Mouse (Mus musculus): ENCODE data around the gene Dsn1. TPM values are rescaled to one million over a fixed set of nuclear protein-coding genes. Genes with fewer than 3 reads are reported as not detected.

The Dsn1 gene
- polyA plus RNA-seq, 1 experiment from 2014 or later = 31.6 TPM

DNA sequence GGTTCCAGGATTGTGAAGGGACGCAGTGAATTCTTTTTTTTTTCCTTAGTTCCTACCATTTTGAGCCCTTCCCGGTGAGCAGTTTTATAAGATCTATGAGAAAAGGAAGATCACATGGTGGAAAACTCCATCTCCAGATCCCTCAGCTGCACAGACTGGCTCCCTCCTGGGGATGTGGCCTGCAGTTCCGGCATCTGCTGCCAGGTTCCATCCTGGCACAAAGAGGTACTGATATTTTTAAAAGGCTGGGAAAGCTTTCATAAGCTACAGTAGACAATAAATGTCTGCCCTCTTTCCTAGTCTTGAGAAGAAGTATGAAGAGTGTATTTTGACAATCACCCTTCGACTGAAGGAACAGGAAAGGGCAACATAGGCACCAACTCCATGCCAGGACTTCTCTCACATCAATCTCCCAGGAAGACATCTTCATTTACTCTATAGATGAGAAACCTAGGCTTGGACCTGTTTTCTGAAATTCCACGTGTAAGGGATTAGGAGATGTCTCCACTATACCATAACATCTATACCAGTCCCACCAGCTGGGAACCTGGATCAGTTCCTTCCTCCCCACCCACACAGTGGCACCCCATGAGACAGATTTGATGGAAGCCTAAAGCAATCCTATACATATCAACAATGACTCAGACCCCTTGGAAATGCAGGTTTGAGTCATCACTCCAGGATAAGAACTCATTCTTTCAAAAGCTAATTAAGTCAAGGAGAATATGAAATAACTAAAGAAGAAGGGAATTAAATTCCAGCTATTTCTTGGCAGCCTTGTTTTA is 33.4 kb downstream of the Dsn1 start:
- H3K36me3 ChIP-seq (ENCODE audit: control insufficient read depth, insufficient read depth, low read length) = no peaks in the 10 kb centered on the region
- H3K27me3 ChIP-seq (replicated peaks; ENCODE audit: control insufficient read depth, insufficient read depth, low read length) = no peaks in the 10 kb centered on the region
- ATAC-seq (replicated peaks; ENCODE audit: low FRiP score, low TSS enrichment, low read depth) = no peak
- no peak for DNase-seq (ENCODE audit: low spot score)
- H3K9ac ChIP-seq (ENCODE audit: low read length) = no peak overlapping the region
- H3K4me3 ChIP-seq (ENCODE audit: low read depth, low read length) = no peak overlapping the region
- H3K4me1 ChIP-seq (replicated peaks; ENCODE audit: control insufficient read depth, insufficient read depth, low read length) = no peaks in the 10 kb centered on the region
- H3K9me3 ChIP-seq (ENCODE audit: control insufficient read depth, low read length) = no peaks in the 10 kb centered on the region
- H3K27ac ChIP-seq (ENCODE audit: low read depth) = no peak overlapping the region
- 89% methylated on average over 5 of the region's 5 CpGs for WGBS
- H3K4me2 ChIP-seq (ENCODE audit: low read length) = no peak overlapping the region

DNA sequence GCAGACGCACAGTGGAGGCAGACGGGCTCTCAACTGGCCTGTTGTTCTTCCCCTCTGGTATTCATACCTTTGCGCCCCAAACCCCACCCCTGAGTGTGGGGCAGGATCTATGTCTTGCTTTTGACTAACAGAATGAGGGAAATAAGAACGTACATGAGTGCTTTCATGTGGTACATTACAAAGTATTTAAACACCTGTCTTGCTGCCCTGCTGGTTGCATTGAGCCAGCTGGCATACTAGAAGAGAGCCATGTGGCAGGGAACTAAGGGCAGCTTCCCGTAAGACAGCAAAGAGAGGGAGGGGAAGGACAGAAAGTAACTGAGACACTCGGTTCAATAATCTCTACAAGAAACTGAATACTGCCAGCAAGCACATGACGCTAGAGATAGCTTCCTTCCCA is 36.7 kb downstream of the Dsn1 start:
- Histone ChIP-seq H3K36me3 (ENCODE audit: control insufficient read depth, insufficient read depth, low read length) (no peaks in the 10 kb centered on the region), H3K4me2 (ENCODE audit: low read length) (no peak overlapping the region), H3K27ac (ENCODE audit: low read depth) (no peak overlapping the region), H3K27me3 (replicated peaks; ENCODE audit: control insufficient read depth, insufficient read depth, low read length) (no peaks in the 10 kb centered on the region), H3K4me1 (replicated peaks; ENCODE audit: control insufficient read depth, insufficient read depth, low read length) (no peaks in the 10 kb centered on the region), H3K9me3 (ENCODE audit: control insufficient read depth, low read length) (no peaks in the 10 kb centered on the region), H3K4me3 (ENCODE audit: low read depth, low read length) (no peak overlapping the region), H3K9ac (ENCODE audit: low read length) (no peak overlapping the region)
- WGBS = 76% methylated on average over 7 of the region's 7 CpGs
- DNase-seq (ENCODE audit: low spot score) = no peak
- ATAC-seq (replicated peaks; ENCODE audit: low FRiP score, low TSS enrichment, low read depth) = no peak

DNA sequence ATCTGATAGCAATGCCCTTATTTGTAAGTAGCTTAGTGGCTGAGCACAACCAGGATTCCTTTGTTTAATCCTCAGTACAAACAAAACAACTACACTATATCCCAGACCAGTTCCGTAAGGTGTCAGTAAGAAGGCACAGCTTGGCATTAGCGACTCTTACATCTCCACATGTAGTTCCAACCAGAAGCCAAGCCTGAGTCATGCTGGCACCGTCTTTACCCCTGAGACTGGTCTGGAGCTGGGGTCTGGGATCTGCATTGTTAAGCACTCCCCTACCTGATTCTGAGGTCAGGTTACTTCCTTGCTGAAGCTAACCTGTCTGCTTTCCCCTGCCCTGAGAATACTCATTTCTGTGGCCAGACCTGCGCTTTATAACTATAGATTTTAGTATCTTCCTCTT is 38.5 kb downstream of the Dsn1 start:
- no peak for DNase-seq (ENCODE audit: low spot score)
- Histone ChIP-seq H3K4me2 (ENCODE audit: low read length) (no peak overlapping the region), H3K9ac (ENCODE audit: low read length) (no peak overlapping the region), H3K4me3 (ENCODE audit: low read depth, low read length) (no peak overlapping the region), H3K4me1 (replicated peaks; ENCODE audit: control insufficient read depth, insufficient read depth, low read length) (no peaks in the 10 kb centered on the region), H3K9me3 (ENCODE audit: control insufficient read depth, low read length) (no peaks in the 10 kb centered on the region), H3K36me3 (ENCODE audit: control insufficient read depth, insufficient read depth, low read length) (no peaks in the 10 kb centered on the region), H3K27ac (ENCODE audit: low read depth) (no peak overlapping the region), H3K27me3 (replicated peaks; ENCODE audit: control insufficient read depth, insufficient read depth, low read length) (no peaks in the 10 kb centered on the region)
- no peak for ATAC-seq (replicated peaks; ENCODE audit: low FRiP score, low TSS enrichment, low read depth)
- WGBS = 73% methylated on average over 4 of the region's 4 CpGs

DNA sequence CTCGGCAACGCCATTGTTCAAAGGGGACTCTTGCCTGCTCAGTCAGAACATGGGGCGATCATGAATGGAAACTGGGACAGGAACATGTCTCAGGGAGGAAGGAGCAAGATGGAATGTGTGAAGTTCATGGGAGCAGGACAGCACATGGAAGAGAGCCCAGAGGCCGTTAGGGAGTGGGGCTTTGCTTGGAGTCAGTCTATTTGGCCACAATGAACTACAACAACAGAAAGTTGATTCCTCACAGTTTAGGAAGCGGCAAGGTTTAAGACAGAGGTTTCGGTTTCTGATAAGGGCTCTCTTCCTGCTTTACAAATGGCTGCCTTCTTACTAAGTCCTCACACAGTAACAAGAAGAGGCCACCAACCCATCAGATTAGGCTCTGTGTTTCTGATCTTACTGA is 39.6 kb downstream of the Dsn1 start:
- H3K36me3 ChIP-seq (ENCODE audit: control insufficient read depth, insufficient read depth, low read length) = no peaks in the 10 kb centered on the region
- H3K4me2 ChIP-seq (ENCODE audit: low read length) = no peak overlapping the region
- WGBS = 84% methylated on average over 6 of the region's 6 CpGs
- H3K4me1 ChIP-seq (replicated peaks; ENCODE audit: control insufficient read depth, insufficient read depth, low read length) = no peaks in the 10 kb centered on the region
- no peaks in the 10 kb centered on the region for H3K9me3 ChIP-seq (ENCODE audit: control insufficient read depth, low read length)
- no peaks in the 10 kb centered on the region for H3K27me3 ChIP-seq (replicated peaks; ENCODE audit: control insufficient read depth, insufficient read depth, low read length)
- H3K4me3 ChIP-seq (ENCODE audit: low read depth, low read length) = no peak overlapping the region
- H3K27ac ChIP-seq (ENCODE audit: low read depth) = no peak overlapping the region
- DNase-seq (ENCODE audit: low spot score) = no peak
- no peak overlapping the region for H3K9ac ChIP-seq (ENCODE audit: low read length)
- no peak for ATAC-seq (replicated peaks; ENCODE audit: low FRiP score, low TSS enrichment, low read depth)

DNA sequence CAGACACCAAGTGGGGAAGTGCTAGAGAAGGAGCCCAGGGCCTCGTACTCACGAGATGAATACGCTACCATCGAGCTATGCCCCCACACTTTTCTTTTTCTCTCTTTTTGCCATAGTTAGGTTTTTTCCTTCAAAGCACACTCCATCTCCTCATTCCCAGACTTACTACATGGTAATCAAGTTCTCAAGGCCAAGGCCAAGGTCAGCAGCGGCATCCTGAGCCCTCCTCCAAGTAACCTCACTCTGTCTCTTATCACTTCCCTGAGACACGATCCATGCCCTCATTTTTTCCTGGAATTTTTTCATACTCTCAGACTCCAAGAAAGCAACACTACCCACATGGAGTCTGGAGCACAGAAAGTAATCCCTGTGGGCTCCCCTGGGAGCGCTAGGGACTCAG is 43.1 kb downstream of the Dsn1 start:
- Histone ChIP-seq H3K27me3 (replicated peaks; ENCODE audit: control insufficient read depth, insufficient read depth, low read length) (no peaks in the 10 kb centered on the region), H3K4me3 (ENCODE audit: low read depth, low read length) (no peak overlapping the region), H3K27ac (ENCODE audit: low read depth) (no peak overlapping the region), H3K9me3 (ENCODE audit: control insufficient read depth, low read length) (no peaks in the 10 kb centered on the region), H3K36me3 (ENCODE audit: control insufficient read depth, insufficient read depth, low read length) (no peaks in the 10 kb centered on the region), H3K4me1 (replicated peaks; ENCODE audit: control insufficient read depth, insufficient read depth, low read length) (no peaks in the 10 kb centered on the region), H3K9ac (ENCODE audit: low read length) (no peak overlapping the region), H3K4me2 (ENCODE audit: low read length) (no peak overlapping the region)
- ATAC-seq (replicated peaks; ENCODE audit: low FRiP score, low TSS enrichment, low read depth) (no peak), DNase-seq (ENCODE audit: low spot score) (no peak)
- WGBS = 85% methylated on average over 7 of the region's 7 CpGs

DNA sequence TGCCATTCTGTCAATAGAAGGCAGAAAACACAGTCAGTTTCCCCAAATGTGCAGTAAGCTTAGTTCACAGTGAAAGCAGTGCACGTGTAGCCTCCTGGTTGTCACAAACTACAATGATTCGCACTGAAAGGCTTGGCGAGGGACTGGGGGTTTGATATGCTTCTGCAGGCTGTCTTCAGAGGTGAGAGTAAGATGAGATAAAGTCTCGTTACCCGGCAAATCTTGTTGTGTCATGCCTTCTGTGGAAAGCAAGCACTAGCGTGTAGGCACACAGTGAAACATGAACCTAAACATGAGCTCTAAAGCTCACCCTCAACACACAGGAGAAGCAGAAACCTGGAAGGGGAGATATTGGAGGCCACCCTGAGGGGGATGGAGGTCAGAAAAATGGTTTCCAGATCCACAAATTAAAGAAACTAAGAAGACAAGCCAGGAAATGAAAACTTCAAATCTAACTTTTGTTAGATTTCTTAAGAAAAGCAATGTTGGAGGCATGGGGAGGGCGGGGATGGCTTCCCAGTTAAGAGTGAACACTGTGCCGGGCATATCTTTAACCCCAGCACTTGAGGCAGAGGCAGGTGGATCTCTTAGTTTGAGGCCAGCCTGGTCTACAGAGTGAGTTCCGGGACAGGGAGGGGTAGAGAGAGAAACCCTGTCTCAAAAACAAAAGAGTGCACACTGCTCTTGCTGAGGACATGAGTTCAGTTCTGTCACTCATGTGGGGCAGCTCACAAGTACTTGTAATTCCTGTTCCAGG is 48.3 kb downstream of the Dsn1 start:
- Histone ChIP-seq H3K27ac (ENCODE audit: low read depth) (no peak overlapping the region), H3K4me3 (ENCODE audit: low read depth, low read length) (no peak overlapping the region), H3K4me1 (replicated peaks; ENCODE audit: control insufficient read depth, insufficient read depth, low read length) (no peaks in the 10 kb centered on the region), H3K4me2 (ENCODE audit: low read length) (no peak overlapping the region), H3K36me3 (ENCODE audit: control insufficient read depth, insufficient read depth, low read length) (no peaks in the 10 kb centered on the region), H3K9ac (ENCODE audit: low read length) (no peak overlapping the region), H3K9me3 (ENCODE audit: control insufficient read depth, low read length) (no peaks in the 10 kb centered on the region), H3K27me3 (replicated peaks; ENCODE audit: control insufficient read depth, insufficient read depth, low read length) (no peaks in the 10 kb centered on the region)
- no peak for ATAC-seq (replicated peaks; ENCODE audit: low FRiP score, low TSS enrichment, low read depth)
- DNase-seq (ENCODE audit: low spot score) = no peak
- WGBS = 93% methylated on average over 9 of the region's 9 CpGs

DNA sequence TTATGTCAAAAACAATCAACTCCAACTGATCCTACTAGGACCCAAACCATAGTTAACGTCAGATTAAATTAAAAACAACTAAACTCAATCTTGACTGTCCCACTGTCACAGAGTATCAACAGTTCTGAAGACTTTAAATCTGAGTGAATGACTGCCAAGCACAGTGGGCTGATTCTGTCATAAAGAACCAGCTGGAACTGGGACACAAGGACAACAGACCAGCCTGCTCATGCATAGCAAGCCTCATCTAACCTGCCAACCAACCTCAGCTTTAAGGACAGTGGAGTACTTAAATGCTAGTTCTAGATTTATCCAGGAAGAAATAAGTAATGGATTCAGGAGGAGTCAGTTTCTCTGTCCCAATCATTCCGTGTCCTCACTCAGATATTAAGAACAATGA is 49.9 kb downstream of the Dsn1 start:
- H3K27me3 ChIP-seq (replicated peaks; ENCODE audit: control insufficient read depth, insufficient read depth, low read length) = no peaks in the 10 kb centered on the region
- H3K4me1 ChIP-seq (replicated peaks; ENCODE audit: control insufficient read depth, insufficient read depth, low read length) = no peaks in the 10 kb centered on the region
- 97% methylated on average over 2 of the region's 2 CpGs for WGBS
- ATAC-seq (replicated peaks; ENCODE audit: low FRiP score, low TSS enrichment, low read depth) = no peak
- no peak overlapping the region for H3K27ac ChIP-seq (ENCODE audit: low read depth)
- H3K9ac ChIP-seq (ENCODE audit: low read length) = no peak overlapping the region
- no peak overlapping the region for H3K4me3 ChIP-seq (ENCODE audit: low read depth, low read length)
- H3K9me3 ChIP-seq (ENCODE audit: control insufficient read depth, low read length) = no peaks in the 10 kb centered on the region
- no peaks in the 10 kb centered on the region for H3K36me3 ChIP-seq (ENCODE audit: control insufficient read depth, insufficient read depth, low read length)
- no peak overlapping the region for H3K4me2 ChIP-seq (ENCODE audit: low read length)
- DNase-seq (ENCODE audit: low spot score) = no peak

DNA sequence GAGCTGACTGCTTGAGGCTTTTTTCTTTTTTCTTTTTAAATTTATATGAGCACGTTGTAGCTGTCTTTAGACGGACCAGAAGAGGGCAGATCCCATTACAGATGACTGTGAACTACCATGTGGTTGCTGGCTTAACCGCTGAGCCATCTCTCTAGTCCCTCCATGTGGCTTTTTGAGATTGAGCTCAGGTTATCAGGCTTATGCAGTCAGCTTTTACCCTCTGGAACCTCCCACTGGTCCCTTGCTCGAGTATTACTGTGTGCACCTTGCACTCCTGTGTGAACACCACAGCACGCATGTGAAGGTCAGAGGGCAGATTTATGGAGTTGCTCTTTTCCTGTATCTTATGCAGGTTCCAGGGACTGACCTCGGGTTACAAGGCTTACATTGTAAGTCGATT is 50.6 kb downstream of the Dsn1 start:
- WGBS = 78% methylated on average over 7 of the region's 7 CpGs

DNA sequence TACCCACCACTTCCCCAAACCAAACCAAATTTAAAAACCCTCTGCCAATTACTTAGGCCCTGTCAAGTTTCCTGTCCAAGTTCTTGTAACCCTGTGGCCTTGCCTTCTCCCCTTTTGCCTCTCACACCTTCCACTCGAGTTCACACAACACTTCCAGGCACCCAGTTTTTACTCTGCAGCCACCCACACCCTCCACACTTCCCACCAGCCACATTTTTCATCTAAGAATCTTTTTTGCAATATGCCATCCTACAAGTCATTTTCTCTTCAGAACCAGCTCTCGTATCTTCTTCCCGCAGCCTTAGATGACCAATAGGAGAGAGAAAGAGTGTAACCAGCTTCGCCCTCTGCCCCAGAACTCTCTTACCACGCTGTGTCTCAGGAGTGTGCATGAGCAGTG is 52.5 kb downstream of the Dsn1 start:
- Histone ChIP-seq H3K27ac (ENCODE audit: low read depth) (no peak overlapping the region), H3K9me3 (ENCODE audit: control insufficient read depth, low read length) (no peaks in the 10 kb centered on the region), H3K27me3 (replicated peaks; ENCODE audit: control insufficient read depth, insufficient read depth, low read length) (no peaks in the 10 kb centered on the region), H3K4me1 (replicated peaks; ENCODE audit: control insufficient read depth, insufficient read depth, low read length) (no peaks in the 10 kb centered on the region), H3K4me3 (ENCODE audit: low read depth, low read length) (no peak overlapping the region), H3K9ac (ENCODE audit: low read length) (no peak overlapping the region), H3K36me3 (ENCODE audit: control insufficient read depth, insufficient read depth, low read length) (no peaks in the 10 kb centered on the region), H3K4me2 (ENCODE audit: low read length) (no peak overlapping the region)
- WGBS = 87% methylated on average over 5 of the region's 5 CpGs
- no peak for ATAC-seq (replicated peaks; ENCODE audit: low FRiP score, low TSS enrichment, low read depth)
- DNase-seq (ENCODE audit: low spot score) = no peak

More for the DNA sequence above, 50.6 kb downstream of the Dsn1 start:
- ATAC-seq (replicated peaks; ENCODE audit: low FRiP score, low TSS enrichment, low read depth) (no peak), DNase-seq (ENCODE audit: low spot score) (no peak)
- H3K36me3 ChIP-seq (ENCODE audit: control insufficient read depth, insufficient read depth, low read length) = no peaks in the 10 kb centered on the region
- no peak overlapping the region for H3K9ac ChIP-seq (ENCODE audit: low read length)
- H3K27ac ChIP-seq (ENCODE audit: low read depth) = no peak overlapping the region
- H3K9me3 ChIP-seq (ENCODE audit: control insufficient read depth, low read length) = no peaks in the 10 kb centered on the region
- no peak overlapping the region for H3K4me3 ChIP-seq (ENCODE audit: low read depth, low read length)
- H3K4me1 ChIP-seq (replicated peaks; ENCODE audit: control insufficient read depth, insufficient read depth, low read length) = no peaks in the 10 kb centered on the region
- H3K27me3 ChIP-seq (replicated peaks; ENCODE audit: control insufficient read depth, insufficient read depth, low read length) = no peaks in the 10 kb centered on the region
- H3K4me2 ChIP-seq (ENCODE audit: low read length) = no peak overlapping the region
